Mouse (Mus musculus): ENCODE results near the gene Cd244a. TPM values are rescaled to one million over a fixed set of nuclear protein-coding genes. Genes with fewer than 3 reads are reported as not detected.

Cd244a gene
- total RNA-seq, 1 experiment from 2014 or later = 0.70 TPM

- DNase-seq = no peak
Measured at GRCm38 (mm10) chr1:171652734-171653133, 93.7 kb downstream of the Cd244a start, which contains the start of gene Slamf7. Gene Slamf7 (minus strand): TSS chr1:171653035.

- DNase-seq = no peak
Measured at GRCm38 (mm10) chr1:171658561-171658991, 99.6 kb downstream of the Cd244a start.

Small RNA genes lying within 50 kb of the gene (microRNA-seq; reads per million reads assigned to microRNA genes)
- 0 reads per million in 2 experiments for gene Mir7683

Other genes with a start within 250 kb of the Cd244a start
- gene Dedd, start 230.0 kb upstream of the Cd244a start, total RNA-seq (2021) = 35.9 and 36.5 TPM in 2 replicates
- 83.2 and 86.9 TPM in 2 replicates for gene Nit1, start 213.5 kb upstream of the Cd244a start, total RNA-seq (2021)
- 140 and 145 TPM in 2 replicates for gene Pfdn2, start 213.5 kb upstream of the Cd244a start, total RNA-seq (2021)
- gene Klhdc9, start 198.4 kb upstream of the Cd244a start, total RNA-seq (2021) = 1.4 and 4.9 TPM in 2 replicates
- gene Nectin4, start 189.1 kb upstream of the Cd244a start, total RNA-seq (2021) = 0.12 TPM in 1 of 2 replicates, not detected in the other
- gene Arhgap30, start 170.2 kb upstream of the Cd244a start, total RNA-seq (2021) = 1.8 and 2.2 TPM in 2 replicates
- 62.9 and 95.1 TPM in 2 replicates for gene Usf1, start 147.9 kb upstream of the Cd244a start, total RNA-seq (2021)
- 5.2 and 6.3 TPM in 2 replicates for gene Tstd1, start 140.3 kb upstream of the Cd244a start, total RNA-seq (2021)
- 40.1 and 59.7 TPM in 2 replicates for gene F11r, start 121.7 kb upstream of the Cd244a start, total RNA-seq (2021)
- 9.2 and 11.9 TPM in 2 replicates for gene Alyref2, start 55.7 kb upstream of the Cd244a start, total RNA-seq (2021)
- not detected in 2 replicates for gene Itln1, start 23.9 kb upstream of the Cd244a start, total RNA-seq (2021)
- gene Ly9, start 48.2 kb downstream of the Cd244a start, total RNA-seq (2021) = 0.48 and 0.67 TPM in 2 replicates
- 0.30 TPM in 1 of 2 replicates, not detected in the other for gene Slamf7, start 93.8 kb downstream of the Cd244a start, total RNA-seq (2021)
- gene Cd48, start 122.8 kb downstream of the Cd244a start, total RNA-seq (2021) = 1.3 and 1.6 TPM in 2 replicates
- gene Slamf1, start 207.9 kb downstream of the Cd244a start, total RNA-seq (2021) = not detected in 2 replicates